19 mouse cellular contexts compared by ENCODE assay signal in genomic region chr1:34822746-34823145, GRCm38 (mm10). TPM values are rescaled to one million over a fixed set of nuclear protein-coding genes. Genes with fewer than 3 reads are reported as not detected.
A peak's percentile ranks its signal among the peaks of the same experiment; 100 is the strongest.
DNase-seq lines count a peak whose midpoint lies in the region; ATAC-seq and TF ChIP-seq lines count a peak whose summit lies in the region.
"Had no signal": no experiment of that assay in that cellular context is flagged by ENCODE, and none has a peak within 500 bp of the region (broad histone marks: within the 10 kb centered on the region; RNA-seq: fewer than 3 reads in every experiment).

No protein-coding gene starts in this region.

- intact Hi-C loops in left cerebral cortex, adult 2 months (cut with DNase I): no loop called here

- TF ChIP-seq POLR2A in bone marrow macrophage, adult 2 months (IDR thresholded peaks at IDR 0.05; ENCODE audit: borderline replicate concordance, low read depth, low read length): no peak

- no peak for ATAC-seq in heart, embryonic 12.5 days (ENCODE audit: insufficient number of reproducible peaks, low FRiP score)
- ATAC-seq in midbrain, postnatal 0 days (ENCODE audit: low FRiP score): no peak
- ATAC-seq: forebrain, embryonic 13.5 days; forebrain, embryonic 15.5 days; forebrain, postnatal 0 days had no signal

- H3K27me3 ChIP-seq in heart, embryonic 12.5 days (replicated peaks): no peaks in the 10 kb centered on the region
- H3K27me3 ChIP-seq in midbrain, postnatal 0 days (ENCODE audit: insufficient read depth, low read length): no peaks in the 10 kb centered on the region
- H3K27me3 ChIP-seq: embryonic facial prominence, embryonic 12.5 days; forebrain, embryonic 13.5 days; forebrain, embryonic 15.5 days had no signal

- DNase-seq in heart, adult 11 months: no peak
- DNase-seq in left cerebral cortex, adult 2 months (ENCODE audit: extremely low spot score in 1 of 2, low spot score in 2 of 2): peak in 1 of 2 experiments; percentile 13
- DNase-seq in left cerebral cortex, adult 9 months (ENCODE audit: low spot score in 2 of 2): no peak
- peak; percentile 65 for DNase-seq in brain, adult 2 months (ENCODE audit: low read depth, low spot score)
- no peak for DNase-seq in midbrain, postnatal 0 days (ENCODE audit: low spot score)
- DNase-seq in spleen, adult 12 weeks (ENCODE audit: low spot score): no peak
- DNase-seq: adrenal gland, adult 8-10 months; adrenal gland, postnatal 14 days; cerebellum, adult 11-12 months; cerebellum, adult 2 months; cerebellum, adult 9-10 months; cerebellum, postnatal 10 days; forebrain, postnatal 0 days had no signal

- no peak overlapping the region for H3K4me3 ChIP-seq in heart, embryonic 12.5 days
- no peak overlapping the region for H3K4me3 ChIP-seq in left cerebral cortex, adult 2 months
- no peak overlapping the region for H3K4me3 ChIP-seq in bone marrow macrophage, adult 2 months (ENCODE audit: insufficient read depth, low read length)
- H3K4me3 ChIP-seq in midbrain, postnatal 0 days (ENCODE audit: low read depth, low read length): no peak overlapping the region
- H3K4me3 ChIP-seq: embryonic facial prominence, embryonic 10.5 days; embryonic facial prominence, embryonic 12.5 days; forebrain, embryonic 13.5 days; forebrain, embryonic 15.5 days had no signal

- 0 out of 2 replicates have a peak overlapping the region, but pooled peaks have one; percentile 15 for H3K27ac ChIP-seq in heart, embryonic 12.5 days (ENCODE audit: poor library complexity, severe bottlenecking)
- H3K27ac ChIP-seq in left cerebral cortex, adult 2 months: peak overlapping the region; percentile 38
- peak overlapping the region; percentile 77 for H3K27ac ChIP-seq in bone marrow macrophage, adult 2 months (ENCODE audit: insufficient read depth, low read depth, low read length)
- no peak overlapping the region for H3K27ac ChIP-seq in midbrain, postnatal 0 days (ENCODE audit: low read depth, low read length)
- H3K27ac ChIP-seq: embryonic facial prominence, embryonic 10.5 days; embryonic facial prominence, embryonic 12.5 days; forebrain, embryonic 13.5 days; forebrain, embryonic 15.5 days had no signal

- H3K4me2 ChIP-seq in heart, embryonic 12.5 days: no peak overlapping the region
- no peak overlapping the region for H3K4me2 ChIP-seq in midbrain, postnatal 0 days (ENCODE audit: low read depth, low read length, poor library complexity, severe bottlenecking)
- H3K4me2 ChIP-seq: embryonic facial prominence, embryonic 12.5 days; forebrain, embryonic 13.5 days; forebrain, embryonic 15.5 days had no signal

- WGBS in heart, embryonic 12.5 days: 93% methylated on average over 7 of the region's 7 CpGs
- 87% methylated on average over 7 of the region's 7 CpGs for WGBS in midbrain, postnatal 0 days

- no peak overlapping the region for H3K9ac ChIP-seq in heart, embryonic 12.5 days
- no peak overlapping the region for H3K9ac ChIP-seq in midbrain, postnatal 0 days (replicated peaks; ENCODE audit: low read length, poor library complexity, severe bottlenecking)
- H3K9ac ChIP-seq: embryonic facial prominence, embryonic 12.5 days; forebrain, embryonic 13.5 days; forebrain, embryonic 15.5 days; forebrain, postnatal 0 days had no signal

- peaks cover 24% of the 10 kb centered on the region for H3K4me1 ChIP-seq in heart, embryonic 12.5 days (replicated peaks)
- peaks cover 65% of the 10 kb centered on the region for H3K4me1 ChIP-seq in bone marrow macrophage, adult 2 months (ENCODE audit: control insufficient read depth, insufficient read depth, low read length)
- H3K4me1 ChIP-seq in midbrain, postnatal 0 days (ENCODE audit: insufficient read depth, low read length): no peaks in the 10 kb centered on the region
- H3K4me1 ChIP-seq: embryonic facial prominence, embryonic 10.5 days; forebrain, embryonic 13.5 days had no signal

- no peaks in the 10 kb centered on the region for H3K9me3 ChIP-seq in heart, embryonic 12.5 days (replicated peaks)
- no peaks in the 10 kb centered on the region for H3K9me3 ChIP-seq in midbrain, postnatal 0 days (ENCODE audit: low read length)
- H3K9me3 ChIP-seq: embryonic facial prominence, embryonic 10.5 days; embryonic facial prominence, embryonic 12.5 days; forebrain, embryonic 13.5 days; forebrain, embryonic 15.5 days had no signal

- H3K36me3 ChIP-seq in heart, embryonic 12.5 days: peaks cover 84% of the 10 kb centered on the region
- H3K36me3 ChIP-seq in midbrain, postnatal 0 days (ENCODE audit: insufficient read depth, low read length): peaks cover 44% of the 10 kb centered on the region

- TF ChIP-seq CTCF in left cerebral cortex, adult 2 months (IDR thresholded peaks at IDR 0.05): no peak
- no peak for TF ChIP-seq CTCF in bone marrow macrophage, adult 2 months (IDR thresholded peaks at IDR 0.05; ENCODE audit: low read depth, low read length)
- TF ChIP-seq CTCF in midbrain, postnatal 0 days (IDR thresholded peaks at IDR 0.05): no peak

RNA-seq across cellular contexts. Expression of gene Fam168b, which starts 20.1 kb away (rescaled TPM):
- polyA plus RNA-seq in heart, embryonic 12.5 days (2016; fragmentation: Nextera tagmentation; extraction: Ambion mirVana): 65.7 and 69.2 TPM in 2 replicates
- 100 to 1,000 TPM; 233 to 241 TPM for total RNA-seq in left cerebral cortex, adult 2 months (2021)
- polyA plus RNA-seq in bone marrow macrophage, adult 2 months (2012; ENCODE audit: insufficient read depth, insufficient read length, missing spikeins): 100 and 135 TPM in 2 replicates
- 319 and 542 TPM in 2 replicates for total RNA-seq in midbrain, postnatal 0 days (2014; rRNA removed)
- 94.3 and 95.9 TPM in 2 replicates for polyA plus RNA-seq in midbrain, postnatal 0 days (2015; fragmentation: Nextera tagmentation; extraction: Ambion mirVana)

RNA-seq across cellular contexts. Expression of gene Plekhb2, which starts 27.0 kb away (rescaled TPM):
- 64.2 and 67.3 TPM in 2 replicates for polyA plus RNA-seq in heart, embryonic 12.5 days (2016; fragmentation: Nextera tagmentation; extraction: Ambion mirVana)
- 100 to 1,000 TPM; 255 to 290 TPM for total RNA-seq in left cerebral cortex, adult 2 months (2021)
- polyA plus RNA-seq in bone marrow macrophage, adult 2 months (2012; ENCODE audit: insufficient read depth, insufficient read length, missing spikeins): 217 and 227 TPM in 2 replicates
- 83.3 and 97.3 TPM in 2 replicates for total RNA-seq in midbrain, postnatal 0 days (2014; rRNA removed)
- polyA plus RNA-seq in midbrain, postnatal 0 days (2015; fragmentation: Nextera tagmentation; extraction: Ambion mirVana): 85.1 and 93.1 TPM in 2 replicates
